Mouse (Mus musculus) neural tube, embryonic 14.5 days (tissue): Measurements from ENCODE around the gene Arl14ep. TPM values are rescaled to one million over a fixed set of nuclear protein-coding genes. Genes with fewer than 3 reads are reported as not detected.

Source experiments
- polyA plus RNA-seq: library from polyadenylated mRNA; unstranded; fragments of >200 nt; fragmentation: Nextera tagmentation; extraction: Ambion mirVana; gene quantifications from 2 replicates; pipeline ENCODE4 v1.2.1, GENCODE M21; 2014

Gene Arl14ep
- polyA plus RNA-seq, 1 experiment from 2014 or later = 37.9 TPM

Other genes with a start within 250 kb of the Arl14ep start
- not detected in 2 replicates for gene Fshb, start 85.2 kb upstream of the Arl14ep start, polyA plus RNA-seq